Mouse (Mus musculus): ENCODE measurements around the gene Ankrd34a.

DNA sequence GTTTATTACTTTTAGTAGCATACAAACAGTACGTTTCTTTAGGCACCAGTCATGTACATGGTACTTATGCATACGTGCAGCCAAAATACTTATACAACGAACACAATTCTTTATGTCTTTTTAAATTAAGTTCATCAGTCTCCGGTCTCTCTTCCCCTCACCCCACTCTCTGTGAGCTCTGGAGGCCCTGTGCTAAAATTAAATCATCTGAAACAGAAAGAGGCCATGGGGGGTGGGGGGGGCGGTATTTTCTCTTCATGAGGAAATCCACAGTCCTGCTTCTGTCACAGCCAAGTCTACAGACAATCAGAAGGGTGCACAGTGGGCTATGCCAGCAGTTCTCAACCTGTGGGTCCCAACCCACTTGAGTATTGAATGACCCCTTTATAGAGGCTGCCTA lies 47.1 kb upstream of the Ankrd34a start:
- no peak for TF ChIP-seq CTCF (IDR thresholded peaks at IDR 0.05; ENCODE audit: control insufficient read depth, insufficient read depth, insufficient replicate concordance, low read depth, low read length)
- no peak for TF ChIP-seq POLR2A (IDR thresholded peaks at IDR 0.05; ENCODE audit: control insufficient read depth, low read depth, low read length)
